Mouse (Mus musculus) brain, adult 10 weeks (tissue): Measurements from ENCODE around the gene Fbxo34. TPM values are rescaled to one million over a fixed set of nuclear protein-coding genes. Genes with fewer than 3 reads are reported as not detected.

Experiments used
- polyA plus RNA-seq: library from polyadenylated mRNA; stranded (reverse); fragments of 350-450 nt; fragmentation: Illumina TruSeq; extraction: RNeasy Lipid Tissue Mini Kit (QIAGEN cat#74804); gene quantifications from one replicate; pipeline ENCODE4 v1.2.3, GENCODE M21; 2015; ENCODE audit warnings: low read depth, low replicate concordance

The Fbxo34 gene
- 56.9 TPM for polyA plus RNA-seq

DNA sequence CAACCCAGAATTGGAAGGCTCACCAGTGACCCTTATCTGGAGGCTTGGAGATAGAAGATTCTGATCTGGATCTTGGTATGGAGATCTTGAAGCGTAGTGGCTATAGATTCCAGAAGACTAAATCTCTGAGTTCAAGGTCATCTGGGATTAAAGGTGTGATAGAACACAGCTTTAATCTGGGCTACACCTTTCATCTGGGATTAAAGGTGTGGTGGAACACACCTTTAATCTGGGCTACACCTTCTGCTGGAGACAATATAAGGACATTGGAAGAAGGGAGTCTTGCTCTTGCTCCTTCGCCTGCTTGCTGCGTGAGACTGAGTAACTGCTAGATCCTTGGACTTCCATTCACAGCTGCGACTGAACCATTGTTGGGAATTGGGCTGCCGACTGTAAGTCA is at the start of gene Fbxo34:
Gene Fbxo34 (plus strand): TSS at position 301 of the 400 bp plus-strand sequence.

DNA sequence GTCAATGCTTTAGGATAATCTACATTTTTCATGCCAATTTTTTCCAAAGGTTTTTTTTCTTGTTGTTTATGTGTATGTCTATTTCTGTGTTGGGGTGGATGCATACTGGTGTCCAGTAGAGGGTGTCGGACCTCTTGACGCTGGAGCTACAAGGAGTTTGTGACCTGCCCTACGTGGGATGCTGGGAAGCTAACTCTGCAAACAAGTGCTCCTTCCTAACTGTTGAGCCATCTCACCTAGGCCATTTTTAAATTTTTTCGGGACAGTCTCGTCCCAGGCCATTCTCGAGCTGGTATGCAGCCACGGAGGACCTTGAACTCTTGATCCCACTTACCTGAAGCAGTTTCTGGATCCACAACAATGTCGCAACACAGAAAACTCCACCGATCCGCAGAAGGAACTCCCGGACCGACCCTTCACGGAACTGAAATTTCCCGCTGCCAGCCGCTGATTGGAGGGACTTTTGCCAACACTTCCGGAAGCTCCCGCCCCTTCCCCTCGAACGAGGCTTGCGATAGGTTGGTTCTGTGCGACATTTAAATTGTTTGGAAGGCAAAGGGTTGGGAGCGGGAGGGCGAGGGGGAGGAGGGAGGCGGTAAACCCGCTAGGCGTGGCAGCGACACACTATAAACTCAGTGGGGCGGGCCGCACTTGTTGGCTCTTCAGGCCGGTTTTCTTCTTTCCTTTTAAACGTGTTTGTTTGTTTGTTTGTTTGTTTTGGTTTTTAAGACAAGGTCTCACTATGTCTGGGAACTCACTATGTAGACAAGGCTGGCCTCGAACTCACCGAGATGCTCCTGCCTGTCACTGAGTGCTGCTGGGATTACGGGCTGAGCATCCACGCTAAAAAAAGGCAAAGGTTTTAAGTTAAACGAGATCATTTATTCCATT is 32.2 kb upstream of the Fbxo34 start, which contains the start of gene Dlgap5:
Gene Dlgap5 (minus strand): TSS at position 633 of the 891 bp plus-strand sequence.

DNA sequence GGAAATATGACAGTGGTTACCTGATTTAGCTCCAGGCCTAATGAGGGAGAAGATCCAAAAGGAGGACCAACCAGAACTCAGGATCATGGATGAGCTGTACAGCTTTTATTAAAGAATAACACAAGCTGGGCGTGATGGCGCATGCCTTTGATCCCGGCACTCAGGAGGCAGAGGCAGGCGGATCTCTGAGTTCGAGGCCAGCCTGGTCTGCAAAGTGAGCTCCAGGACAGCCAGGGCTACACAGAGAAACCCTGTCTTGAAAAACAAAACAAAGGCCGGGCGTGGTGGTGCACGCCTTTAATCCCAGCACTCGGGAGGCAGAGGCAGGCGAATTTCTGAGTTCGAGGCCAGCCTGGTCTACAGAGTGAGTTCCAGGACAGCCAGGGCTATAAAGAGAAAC is 120.3 kb downstream of the Fbxo34 start, which contains the start of gene Atg14:
Gene Atg14 (minus strand): TSS at position 101 of the 400 bp plus-strand sequence.

Other genes with a start within 250 kb of the Fbxo34 start
- 3.7 TPM for gene Wdhd1, start 173.6 kb upstream of the Fbxo34 start, polyA plus RNA-seq
- gene Socs4, start 173.5 kb upstream of the Fbxo34 start, polyA plus RNA-seq = 6.8 TPM
- gene Mapk1ip1l, start 152.2 kb upstream of the Fbxo34 start, polyA plus RNA-seq = 23.3 TPM
- gene Lgals3, start 82.7 kb upstream of the Fbxo34 start, polyA plus RNA-seq = 2.0 TPM
- gene Dlgap5, start 32.0 kb upstream of the Fbxo34 start, polyA plus RNA-seq = 0.77 TPM
- gene Atg14, start 120.2 kb downstream of the Fbxo34 start, polyA plus RNA-seq = 16.1 TPM
- 47.6 TPM for gene Ktn1, start 198.0 kb downstream of the Fbxo34 start, polyA plus RNA-seq